Mouse (Mus musculus) adrenal gland, postnatal 25 days (tissue): ENCODE results near the gene Atox1. TPM values are rescaled to one million over a fixed set of nuclear protein-coding genes. Genes with fewer than 3 reads are reported as not detected.

Experiments used
- DNase-seq: peaks from one replicate; pipeline ENCODE4 v3.0.0; 2021; ENCODE audit warnings: mixed read lengths
- microRNA-seq, 2 experiments: library from miRNA; unstranded; fragments of <30 nt; microRNA quantifications; one replicate each; pipeline ENCODE4 v1.2.0; 2021
- total RNA-seq: library from RNA; stranded (reverse); gene quantifications from 2 replicates; pipeline ENCODE4 v1.2.3, GENCODE M21; 2021

The Atox1 gene
- total RNA-seq, 1 experiment from 2014 or later = 356 TPM

GRCm38 (mm10) chr11:55412680-55413415, 48.2 kb downstream of the Atox1 start:
- no peak for DNase-seq

GRCm38 (mm10) chr11:55412034-55412433, 49.0 kb downstream of the Atox1 start:
- no peak for DNase-seq

- DNase-seq = no peak
These were observed 50.5 kb downstream of the Atox1 start for GRCm38 (mm10) chr11:55410502-55410901.

GRCm38 (mm10) chr11:55410005-55410404, 51.0 kb downstream of the Atox1 start:
- DNase-seq = no peak

- DNase-seq = no peak
These were observed 53.9 kb downstream of the Atox1 start for GRCm38 (mm10) chr11:55407133-55407532.

- peak; percentile 61 for DNase-seq
These were observed 55.2 kb downstream of the Atox1 start for GRCm38 (mm10) chr11:55405601-55406469.

- no peak for DNase-seq
These were observed 56.2 kb downstream of the Atox1 start for GRCm38 (mm10) chr11:55404659-55405457.

- DNase-seq = no peak
These were observed 60.2 kb downstream of the Atox1 start for GRCm38 (mm10) chr11:55400863-55401262.

GRCm38 (mm10) chr11:55398371-55398770, 62.7 kb downstream of the Atox1 start:
- no peak for DNase-seq

GRCm38 (mm10) chr11:55397441-55397840, 63.6 kb downstream of the Atox1 start:
- peak; percentile 57 for DNase-seq

GRCm38 (mm10) chr11:55397036-55397435, 64.0 kb downstream of the Atox1 start:
- DNase-seq = no peak

Small RNAs within 50 kb of the gene (microRNA-seq; reads per million reads assigned to microRNA genes)
- 0 to 0.69 reads per million in 2 experiments for gene Mir7652

Other genes starting within 250 kb of the Atox1 start
- gene Fat2, start 124.7 kb downstream of the Atox1 start, total RNA-seq = 0.19 TPM in 1 of 2 replicates, not detected in the other
- 3,454 and 3,884 TPM in 2 replicates for gene Sparc, start 38.1 kb downstream of the Atox1 start, total RNA-seq
- 57.6 and 63.6 TPM in 2 replicates for gene G3bp1, start 8.4 kb upstream of the Atox1 start, total RNA-seq
- not detected in 2 replicates for gene Glra1, start 147.0 kb upstream of the Atox1 start, total RNA-seq